Mouse (Mus musculus) bone marrow, adult 2 months (tissue): ENCODE results near the gene Chst12.

ENCODE experiments used
- CTCF ChIP-seq: fragments of 200-500 bp; IDR thresholded peaks from 2 replicates; pipeline ENCODE4 v1.5.1; 2011; ENCODE audit warnings: low read length, control low read depth; ENCODE audit not compliant: control insufficient read depth, insufficient read depth
- POLR2A ChIP-seq: fragments of 200-500 bp; IDR thresholded peaks from 2 replicates; pipeline ENCODE4 v1.6.1; 2011; ENCODE audit warnings: low read depth, mild to moderate bottlenecking, control low read depth, low read length, borderline replicate concordance; ENCODE audit not compliant: control insufficient read depth

- TF ChIP-seq POLR2A (no peak), CTCF (no peak)
Observed at GRCm38 (mm10) chr5:140510012-140511000, 5.0 kb downstream of the Chst12 start.
